Mouse (Mus musculus) midbrain, embryonic 14.5 days (tissue): ENCODE measurements at regions not wholly inside any gene's neighbourhood (a gene's known extent, or its start where the extent isn't known, plus 50 kb on each side); places are given as distances from the start of the nearest gene placed in this dataset.

ENCODE experiments used
- ATAC-seq: fragments of 200-750 bp; cut with Nextera tagmentation; 2 replicates; pipeline ENCODE4 v1.8.0; 2017; ENCODE audit warnings: moderate number of reproducible peaks, moderate library complexity; ENCODE audit not compliant: low FRiP score, low TSS enrichment
- DNase-seq: peaks from one replicate; pipeline ENCODE4 v3.0.0-alpha.2; 2015
- H3K27ac ChIP-seq: fragments of 300-500 bp; sonication (generic); replicated peaks from 2 replicates; pipeline ENCODE4 v1.5.1; 2014; ENCODE audit warnings: mild to moderate bottlenecking, low read depth, low read length, moderate library complexity
- H3K27me3 ChIP-seq: fragments of 300-500 bp; sonication (generic); 2 replicates; pipeline ENCODE4 v1.6.1; 2014; ENCODE audit warnings: low read length, control low read depth, mixed read lengths; ENCODE audit not compliant: control insufficient read depth, insufficient read depth
- H3K36me3 ChIP-seq: fragments of 300-500 bp; sonication (generic); 2 replicates; pipeline ENCODE4 v1.6.1; 2014; ENCODE audit warnings: low read length, control low read depth; ENCODE audit not compliant: control insufficient read depth, insufficient read depth
- H3K4me1 ChIP-seq: fragments of 300-500 bp; sonication (generic); 2 replicates; pipeline ENCODE4 v1.6.1; 2014; ENCODE audit warnings: mild to moderate bottlenecking, antibody characterized with exemption, low read length, control low read depth; ENCODE audit not compliant: control insufficient read depth, insufficient read depth
- H3K4me2 ChIP-seq: fragments of 300-500 bp; sonication (generic); 2 replicates; pipeline ENCODE4 v1.6.1; 2014; ENCODE audit warnings: mild to moderate bottlenecking, low read length, moderate library complexity
- H3K4me3 ChIP-seq: fragments of 300-500 bp; sonication (generic); replicated peaks from 2 replicates; pipeline ENCODE4 v1.5.1; 2014; ENCODE audit warnings: low read depth, low read length
- H3K9ac ChIP-seq: fragments of 300-500 bp; sonication (generic); replicated peaks from 2 replicates; pipeline ENCODE4 v1.6.1; 2014; ENCODE audit warnings: mild to moderate bottlenecking, low read length, moderate library complexity
- H3K9me3 ChIP-seq: fragments of 300-500 bp; sonication (generic); 2 replicates; pipeline ENCODE4 v1.6.1; 2016; ENCODE audit warnings: low read length, control low read depth, mixed read lengths; ENCODE audit not compliant: control insufficient read depth
- WGBS: fragments of 180-500 bp; shearing (Covaris S2); extraction: QIAGEN DNeasy Blood & Tissue Kit; methylation state at CpG from one replicate; pipeline ENCODE4 v1.1.7; 2014; 5-methylcytosine and 5-hydroxymethylcytosine counted together

- Histone ChIP-seq H3K4me1 (no peaks in the 10 kb centered on the region), H3K4me2 (no peak overlapping the region), H3K9me3 (no peaks in the 10 kb centered on the region), H3K36me3 (no peaks in the 10 kb centered on the region), H3K27ac (no peak overlapping the region), H3K4me3 (no peak overlapping the region), H3K9ac (no peak overlapping the region), H3K27me3 (no peaks in the 10 kb centered on the region)
- ATAC-seq (no peak), DNase-seq (no peak)
These were observed 2698.1 kb upstream of the 5930422O12Rik start for GRCm38 (mm10) chr8:30730366-30730765.

GRCm38 (mm10) chr8:30732585-30733253 lies 2695.8 kb upstream of the 5930422O12Rik start:
- H3K9ac ChIP-seq: no peak overlapping the region
- no peaks in the 10 kb centered on the region for H3K4me1 ChIP-seq
- ATAC-seq: peak; percentile 65; the same call in 1 of the 2 replicates
- no peak overlapping the region for H3K4me2 ChIP-seq
- no peaks in the 10 kb centered on the region for H3K27me3 ChIP-seq
- H3K27ac ChIP-seq: no peak overlapping the region; the same call in 1 of the 2 replicates
- H3K9me3 ChIP-seq: no peaks in the 10 kb centered on the region
- 38% methylated on average over 11 of the region's 11 CpGs for WGBS
- no peaks in the 10 kb centered on the region for H3K36me3 ChIP-seq
- peak; percentile 51 for DNase-seq
- no peak overlapping the region for H3K4me3 ChIP-seq

- Histone ChIP-seq H3K9me3 (no peaks in the 10 kb centered on the region), H3K4me1 (no peaks in the 10 kb centered on the region), H3K27ac (no peak overlapping the region; the same call in 1 of the 2 replicates), H3K4me3 (no peak overlapping the region), H3K9ac (no peak overlapping the region), H3K36me3 (no peaks in the 10 kb centered on the region), H3K27me3 (no peaks in the 10 kb centered on the region), H3K4me2 (no peak overlapping the region)
- ATAC-seq: no peak
- DNase-seq: no peak
- WGBS: 85% methylated on average over 6 of the region's 6 CpGs
These were observed 2695.1 kb upstream of the 5930422O12Rik start for GRCm38 (mm10) chr8:30733385-30733784.

GRCm38 (mm10) chr8:30735338-30735737 lies 2693.2 kb upstream of the 5930422O12Rik start:
- 69% methylated on average over 5 of the region's 5 CpGs for WGBS
- H3K36me3 ChIP-seq: no peaks in the 10 kb centered on the region

GRCm38 (mm10) chr8:30735740-30736139 lies 2692.8 kb upstream of the 5930422O12Rik start:
- WGBS: 77% methylated on average over 10 of the region's 10 CpGs
- DNase-seq: no peak
- no peak overlapping the region for H3K9ac ChIP-seq
- no peak overlapping the region for H3K4me2 ChIP-seq
- no peaks in the 10 kb centered on the region for H3K9me3 ChIP-seq
- ATAC-seq: no peak
- no peak overlapping the region for H3K27ac ChIP-seq
- H3K4me3 ChIP-seq: no peak overlapping the region
- H3K36me3 ChIP-seq: no peaks in the 10 kb centered on the region
- no peaks in the 10 kb centered on the region for H3K27me3 ChIP-seq
- no peaks in the 10 kb centered on the region for H3K4me1 ChIP-seq

More at GRCm38 (mm10) chr8:30735338-30735737, 2693.2 kb upstream of the 5930422O12Rik start:
- no peak overlapping the region for H3K4me2 ChIP-seq
- no peak overlapping the region for H3K27ac ChIP-seq
- ATAC-seq (no peak), DNase-seq (no peak)
- H3K4me1 ChIP-seq: no peaks in the 10 kb centered on the region
- H3K9ac ChIP-seq: no peak overlapping the region
- no peaks in the 10 kb centered on the region for H3K27me3 ChIP-seq
- no peak overlapping the region for H3K4me3 ChIP-seq
- no peaks in the 10 kb centered on the region for H3K9me3 ChIP-seq

GRCm38 (mm10) chr8:30746874-30747273 lies 2681.6 kb upstream of the 5930422O12Rik start:
- Histone ChIP-seq H3K4me1 (no peaks in the 10 kb centered on the region), H3K27ac (no peak overlapping the region), H3K4me2 (no peak overlapping the region), H3K36me3 (no peaks in the 10 kb centered on the region), H3K9me3 (no peaks in the 10 kb centered on the region), H3K27me3 (no peaks in the 10 kb centered on the region), H3K9ac (no peak overlapping the region), H3K4me3 (no peak overlapping the region)
- DNase-seq (no peak), ATAC-seq (no peak)
- WGBS: 85% methylated on average over 3 of the region's 3 CpGs
